Mouse (Mus musculus) thymus, postnatal 25 days (tissue): Measurements from ENCODE around the gene Faap100.
A peak's percentile ranks its signal among the peaks of the same experiment; 100 is the strongest.
"Not testable (repeated sequence)": the region's sequence is repeated elsewhere in the genome, so short reads cannot be mapped to it uniquely, and the experiment has no call there.

Experiments
- DNase-seq: peaks from one replicate; pipeline ENCODE4 v3.0.0; 2022

The Faap100 gene

GRCm38 (mm10) chr11:120375324-120375723, 3.2 kb downstream of the Faap100 start:
- DNase-seq = no peak

DNA sequence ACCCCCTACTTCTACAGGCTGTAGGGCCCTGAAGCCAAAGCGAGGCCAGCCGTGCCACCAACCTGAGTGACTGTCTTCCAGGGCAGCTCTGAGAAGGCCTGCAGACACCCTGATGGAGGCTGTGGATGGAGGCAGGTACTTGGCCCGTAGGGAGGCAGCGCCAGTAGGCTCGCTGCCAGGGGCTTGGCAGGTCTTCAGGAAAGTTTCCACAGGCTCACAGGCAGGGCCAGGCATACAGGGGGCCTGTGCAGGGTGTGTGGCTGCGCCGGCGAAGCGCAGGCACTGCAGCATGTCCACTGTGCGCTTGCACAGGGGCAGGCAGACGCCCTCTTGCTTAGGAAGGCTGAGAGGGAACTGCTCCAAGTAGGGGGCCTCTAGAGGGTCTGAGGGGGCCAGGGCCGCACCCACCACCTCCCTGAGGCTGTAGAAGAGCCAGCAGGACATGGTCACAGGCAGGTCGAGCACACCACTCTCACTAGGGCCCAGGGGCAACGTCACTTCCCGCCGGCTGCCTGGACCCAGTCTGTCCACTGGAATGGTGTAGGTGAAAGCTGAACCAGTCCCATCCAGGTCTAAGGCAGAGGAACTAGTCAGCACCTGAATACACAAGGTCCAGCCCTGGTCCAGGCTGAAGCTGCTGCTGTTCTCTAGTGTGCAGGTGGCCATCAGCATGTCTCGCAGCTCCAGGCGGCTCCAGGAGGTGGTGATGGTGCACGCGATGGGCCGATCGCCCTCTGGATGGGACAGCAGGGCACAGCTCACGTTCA, 4.6 kb downstream of the Faap100 start:
- DNase-seq = no peak

DNA sequence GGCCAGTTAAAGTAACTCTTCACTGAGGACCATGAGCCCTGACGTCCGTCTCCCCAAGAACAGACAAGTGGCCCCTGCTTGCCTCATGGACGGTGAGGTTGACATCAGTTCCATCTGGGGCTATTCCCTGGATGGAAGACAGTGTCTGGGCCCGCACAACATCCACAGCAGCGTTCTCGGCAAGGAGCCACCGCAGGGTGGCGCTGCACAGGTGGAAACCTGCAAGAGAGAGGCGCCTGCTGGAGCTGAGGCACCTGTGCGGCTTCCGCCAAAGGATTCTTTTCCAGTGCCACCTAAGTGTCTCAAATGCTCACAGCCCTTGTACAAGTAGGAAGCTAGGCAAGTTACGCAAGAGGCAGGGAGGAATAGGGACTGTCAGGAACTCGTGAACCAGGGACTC, 5.5 kb downstream of the Faap100 start:
- DNase-seq = no peak

DNA sequence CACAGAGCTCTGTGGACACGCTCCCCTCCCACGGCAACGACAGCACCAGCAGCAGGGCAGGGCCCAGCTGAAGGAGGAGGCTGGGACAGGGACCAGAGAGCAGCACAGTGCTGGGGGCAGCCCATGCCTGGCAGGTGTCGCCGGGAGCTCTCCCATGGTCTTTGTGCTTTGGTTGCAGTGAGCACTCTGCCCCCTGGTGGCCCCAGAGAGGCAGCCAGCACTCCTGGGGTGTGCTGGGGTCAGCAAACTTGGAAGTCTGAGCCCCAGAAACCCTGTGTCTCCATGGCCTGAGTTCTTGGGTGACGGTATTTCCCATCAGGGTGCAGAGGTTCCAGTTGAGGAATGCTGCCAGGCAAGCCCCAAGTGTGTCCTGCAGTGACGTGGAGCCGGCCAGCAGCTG, 8.9 kb downstream of the Faap100 start:
- DNase-seq = peak; percentile 79

DNA sequence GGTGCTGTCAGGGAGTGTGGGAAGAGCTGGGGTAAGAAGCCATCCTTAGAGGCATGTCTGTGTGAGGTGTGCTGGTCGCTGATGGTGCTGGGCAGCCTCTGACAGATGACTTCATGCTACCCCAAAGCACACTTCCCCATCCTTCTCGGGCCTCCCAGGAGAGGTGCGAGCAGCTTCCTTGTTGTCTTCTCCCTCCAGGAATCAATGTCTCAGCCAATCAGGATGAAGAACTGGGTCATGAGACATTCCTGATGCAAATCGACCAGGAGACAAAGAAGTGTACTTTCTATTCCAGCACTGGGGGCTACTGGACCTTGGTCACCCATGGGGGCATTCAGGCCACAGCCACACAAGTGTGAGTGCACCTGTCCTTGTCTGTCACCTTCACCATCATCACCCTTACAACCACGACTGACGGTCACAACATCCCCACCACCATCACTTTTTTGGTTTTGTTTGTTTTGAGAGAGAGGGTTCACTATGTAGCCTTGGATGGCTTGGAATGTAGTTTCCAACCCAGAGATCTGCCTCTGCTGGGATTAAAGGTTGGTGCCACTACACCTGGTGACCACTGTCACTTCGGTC, 12.0 kb downstream of the Faap100 start:
- no peak for DNase-seq

DNA sequence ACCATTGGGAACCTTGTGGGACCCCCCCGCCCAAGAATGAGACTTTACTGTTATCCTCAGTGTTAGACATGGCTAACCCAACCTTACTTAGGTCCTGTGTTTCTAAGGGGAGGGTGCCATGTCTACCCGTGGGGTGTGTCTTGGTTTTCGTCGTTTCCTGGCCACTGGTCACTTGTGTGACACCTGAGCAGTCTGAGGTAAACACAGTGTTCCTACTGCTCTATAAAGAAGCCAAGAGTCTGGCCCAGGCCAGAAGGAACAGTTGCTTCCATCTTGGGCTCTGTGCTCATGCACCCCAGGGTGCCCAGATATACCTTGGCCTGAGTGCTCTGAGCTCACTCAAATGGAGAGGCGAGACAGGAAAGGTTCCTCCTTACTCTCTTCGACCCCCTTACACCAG, 15.7 kb downstream of the Faap100 start:
- no peak for DNase-seq

DNA sequence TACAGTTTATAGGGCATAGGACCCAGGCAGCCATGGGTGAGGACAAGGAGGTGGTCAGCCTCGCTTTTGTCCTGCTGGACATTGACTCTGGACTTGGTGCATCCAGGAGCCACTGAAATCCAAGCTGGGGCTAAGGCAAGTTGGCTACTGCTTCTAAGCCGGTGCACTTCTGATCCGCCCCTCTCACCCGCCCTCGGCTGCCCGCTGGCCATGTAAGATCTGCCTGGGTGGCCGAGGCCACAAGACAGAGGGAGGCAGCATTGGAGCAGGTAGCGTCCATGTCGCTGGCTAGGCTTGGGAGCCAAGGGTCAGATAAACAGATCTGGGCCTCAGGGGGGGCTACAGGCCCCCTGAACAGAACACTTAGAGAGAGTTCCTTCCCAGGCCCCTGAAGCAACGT, 17.3 kb downstream of the Faap100 start, which contains the start of gene Fscn2:
Fscn2 (plus strand) TSS at position 240 of the 400 bp plus-strand sequence.
- no peak for DNase-seq

- DNase-seq = no peak
These were observed 17.8 kb downstream of the Faap100 start for GRCm38 (mm10) chr11:120360755-120361154.

DNA sequence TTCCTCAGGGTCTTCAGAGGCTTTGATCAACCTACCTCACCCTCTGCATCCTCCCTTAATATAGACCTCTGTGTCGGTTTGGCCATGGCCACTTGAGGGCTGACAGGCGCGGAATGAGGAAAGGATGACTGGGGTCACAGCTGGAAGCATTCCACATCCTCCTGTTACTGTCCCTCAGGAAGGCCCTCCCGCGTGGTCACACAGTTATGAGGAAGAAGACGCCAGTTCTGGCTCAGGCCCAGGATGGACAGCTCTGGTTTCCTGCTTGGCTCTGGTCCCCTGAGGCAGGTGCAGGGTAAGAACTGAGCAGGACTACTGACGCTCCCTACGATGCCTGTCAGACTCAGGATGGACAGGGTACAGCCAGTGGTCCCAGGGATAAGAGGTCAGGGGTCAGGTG, 18.5 kb downstream of the Faap100 start:
- no peak for DNase-seq

DNA sequence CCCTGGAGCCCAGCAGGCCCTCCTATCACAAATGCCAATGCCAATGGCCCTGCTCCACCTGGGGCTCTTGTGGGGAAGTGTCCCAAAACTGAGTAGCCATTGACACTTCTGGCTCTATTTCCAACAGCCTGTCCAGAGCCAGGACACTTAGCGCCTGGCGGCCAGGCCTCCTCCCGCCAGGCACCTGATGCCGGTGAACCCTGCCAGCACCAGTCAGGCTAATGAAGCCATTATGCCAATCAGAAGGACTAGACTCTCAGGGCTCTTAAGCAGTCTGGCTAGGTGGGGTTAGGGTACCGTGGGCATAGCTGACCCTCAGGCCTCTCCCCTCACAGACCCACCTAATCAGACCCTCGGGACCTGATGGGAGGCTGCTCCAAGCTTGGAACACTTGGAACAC, 19.2 kb downstream of the Faap100 start:
- no peak for DNase-seq

- no peak for DNase-seq
These were observed 20.7 kb downstream of the Faap100 start for GRCm38 (mm10) chr11:120357791-120358401.

DNA sequence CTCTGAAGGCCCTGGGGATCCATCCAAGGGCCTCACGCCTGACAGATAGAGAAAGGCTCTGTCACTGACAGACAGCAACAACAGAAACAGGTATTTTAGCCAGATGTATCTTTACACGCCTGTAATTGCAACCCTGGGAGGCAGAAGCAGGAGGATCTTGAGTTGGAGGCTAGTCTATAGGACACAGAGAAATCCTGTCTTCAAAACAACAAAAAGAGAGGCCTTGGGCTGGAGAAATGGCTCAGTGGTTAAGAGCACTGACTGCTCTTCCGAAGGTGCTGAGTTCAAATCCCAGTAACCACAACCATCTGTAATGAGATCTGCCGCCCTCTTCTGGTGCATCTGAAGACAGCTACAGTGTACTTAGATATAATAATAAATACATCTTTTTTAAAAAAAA, 21.7 kb downstream of the Faap100 start:
- DNase-seq = no peak

GRCm38 (mm10) chr11:120356319-120356840, 22.2 kb downstream of the Faap100 start:
- no peak for DNase-seq

DNA sequence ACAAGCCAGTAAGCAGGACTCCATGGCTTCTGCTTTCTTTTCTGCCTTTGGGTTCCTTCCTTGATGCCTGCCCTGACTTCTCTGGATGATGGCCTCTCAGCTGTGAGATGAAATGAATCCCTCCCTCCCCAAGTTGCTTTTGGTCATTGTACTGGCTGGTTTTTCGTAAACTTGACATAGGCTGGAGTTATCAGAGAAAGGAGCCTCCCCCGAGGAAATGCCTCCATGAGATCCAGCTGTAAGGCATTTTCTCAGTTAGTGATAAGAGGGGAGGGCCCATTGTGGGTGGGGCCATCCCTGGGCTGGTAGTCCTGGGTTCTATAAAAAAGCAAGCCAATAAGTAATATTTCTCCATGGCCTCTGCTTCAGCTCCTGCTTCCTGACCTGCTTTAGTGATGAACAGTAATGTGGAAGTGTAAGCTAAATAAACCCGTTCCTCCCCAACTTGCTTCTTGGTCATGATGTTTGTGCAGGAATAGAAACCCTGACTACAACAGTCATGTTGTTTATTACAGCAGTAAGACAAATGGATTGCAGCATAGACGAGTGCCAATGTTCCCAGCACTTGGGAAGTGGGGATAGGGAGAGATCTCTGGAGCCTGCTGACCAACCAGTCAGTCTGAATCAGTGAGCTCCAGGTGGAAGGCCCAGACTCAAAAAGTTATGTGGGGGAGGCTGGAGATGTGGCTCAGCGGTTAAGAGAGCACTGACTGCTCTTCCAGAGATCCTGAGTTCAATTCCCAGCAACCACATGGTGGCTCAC, 23.1 kb downstream of the Faap100 start:
- no peak for DNase-seq

GRCm38 (mm10) chr11:120354304-120355276, 24.0 kb downstream of the Faap100 start:
- DNase-seq = no peak

- peak; percentile 80 for DNase-seq
These were observed 24.9 kb downstream of the Faap100 start for GRCm38 (mm10) chr11:120353500-120354303.

DNA sequence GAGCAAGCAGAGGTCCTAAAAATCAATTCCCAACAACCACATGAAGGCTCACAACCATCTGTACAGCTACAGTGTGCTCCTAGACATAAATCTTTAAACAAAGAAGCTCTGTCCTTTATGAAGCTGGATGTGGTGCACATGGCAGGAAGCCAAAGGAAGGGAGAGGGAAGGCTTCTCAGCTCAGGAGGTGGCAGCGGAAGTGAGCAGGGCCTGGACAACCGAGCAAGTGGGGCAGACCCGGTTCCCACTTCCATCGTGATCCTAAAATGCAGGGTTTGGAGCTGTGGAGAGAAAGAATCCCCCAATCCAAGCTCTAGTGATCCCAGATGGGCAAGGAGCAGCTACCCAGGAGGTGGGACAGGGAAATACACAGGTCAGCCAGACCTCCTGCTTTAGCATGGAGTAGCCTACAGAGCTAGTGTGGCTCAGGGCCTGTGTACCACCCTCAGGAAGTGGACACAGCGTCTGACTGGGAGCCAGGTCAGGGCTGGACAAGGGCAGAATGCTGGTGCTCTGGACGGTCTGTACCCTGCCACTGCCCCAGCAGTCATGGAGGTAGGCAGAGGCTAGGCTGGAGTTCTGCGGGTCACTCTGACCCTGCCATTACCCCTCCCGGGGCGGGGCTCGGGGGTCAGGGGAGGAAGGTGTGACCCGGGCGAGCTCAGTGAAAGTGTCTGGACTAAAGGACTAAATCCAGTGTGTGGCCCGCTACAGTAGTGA, 25.8 kb downstream of the Faap100 start:
- DNase-seq = no peak

GRCm38 (mm10) chr11:120352093-120352350, 26.5 kb downstream of the Faap100 start:
- not testable (repeated sequence) for DNase-seq

GRCm38 (mm10) chr11:120351250-120352092, 27.1 kb downstream of the Faap100 start:
- DNase-seq = no peak

DNA sequence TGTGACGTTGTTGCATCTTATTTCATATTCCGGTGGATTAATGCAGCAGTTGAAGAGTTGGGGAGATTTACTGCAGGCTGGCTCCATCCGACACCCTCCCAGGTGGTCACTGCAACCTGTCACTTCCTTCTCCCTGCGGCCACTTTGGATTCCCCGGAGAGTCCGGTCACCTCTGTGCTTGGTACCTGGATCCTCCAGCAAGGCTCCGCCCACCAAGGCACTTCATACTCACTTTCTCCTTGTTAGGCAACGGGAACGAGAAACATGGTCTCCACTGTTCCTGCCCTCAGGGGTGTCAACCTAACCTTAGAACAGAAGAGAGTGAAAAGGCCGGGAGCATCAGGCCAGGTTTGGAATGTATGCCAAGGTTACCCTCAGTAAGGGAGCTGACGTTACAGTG, 27.9 kb downstream of the Faap100 start:
- no peak for DNase-seq
